Mouse (Mus musculus): ENCODE measurements around the gene Hdhd5. TPM values are rescaled to one million over a fixed set of nuclear protein-coding genes. Genes with fewer than 3 reads are reported as not detected.

Hdhd5 gene
- 62.4 and 74.5 TPM in 2 replicates for polyA plus RNA-seq (2012; rRNA removed)

- Histone ChIP-seq H3K27ac (ENCODE audit: control insufficient read depth, insufficient read depth, low read length) (no peak within 1 kb of the TSS), H3K4me3 (ENCODE audit: control insufficient read depth, insufficient read depth, low read length) (peak within 1 kb of the TSS; percentile 59)
- WGBS: under 1% methylated on average over 75 of the region's 75 CpGs
These were observed at the start of gene Hdhd5 for GRCm38 (mm10) chr6:120531020-120531965. Hdhd5 (minus strand) TSS chr6:120531319.

GRCm38 (mm10) chr6:120580713-120581015 lies 49.5 kb upstream of the Hdhd5 start:
- H3K27me3 ChIP-seq (ENCODE audit: control insufficient read depth, insufficient read depth, low read length): no peaks in the 10 kb centered on the region
- no peaks in the 10 kb centered on the region for H3K36me3 ChIP-seq (ENCODE audit: control insufficient read depth, insufficient read depth, low read length)
- WGBS: 10% methylated on average over 1 of the region's 1 CpGs
- peaks cover 26% of the 10 kb centered on the region for H3K4me1 ChIP-seq (replicated peaks; ENCODE audit: control insufficient read depth, insufficient read depth, low read length)
- peak overlapping the region; percentile 10 for H3K4me3 ChIP-seq (ENCODE audit: control insufficient read depth, insufficient read depth, low read length)
- H3K27ac ChIP-seq (ENCODE audit: control insufficient read depth, insufficient read depth, low read length): peak overlapping the region; percentile 79
- peak; percentile 34 for DNase-seq
- TF ChIP-seq CTCF (IDR thresholded peaks at IDR 0.05; ENCODE audit: borderline replicate concordance, control insufficient read depth, extremely low read depth, insufficient read depth, low read length, poor library complexity) (no peak), POLR2A (IDR thresholded peaks at IDR 0.05; ENCODE audit: control insufficient read depth, extremely low read depth, insufficient read depth, low read length, poor library complexity) (no peak)

More at GRCm38 (mm10) chr6:120531020-120531965, at the start of gene Hdhd5:
- Histone ChIP-seq H3K27me3 (ENCODE audit: control insufficient read depth, insufficient read depth, low read length) (no peaks in the 10 kb centered on the region), H3K4me1 (replicated peaks; ENCODE audit: control insufficient read depth, insufficient read depth, low read length) (peaks cover 16% of the 10 kb centered on the region), H3K36me3 (ENCODE audit: control insufficient read depth, insufficient read depth, low read length) (no peaks in the 10 kb centered on the region)
- TF ChIP-seq POLR2A (IDR thresholded peaks at IDR 0.05; ENCODE audit: control insufficient read depth, extremely low read depth, insufficient read depth, low read length, poor library complexity) (peak; percentile 98), CTCF (IDR thresholded peaks at IDR 0.05; ENCODE audit: borderline replicate concordance, control insufficient read depth, extremely low read depth, insufficient read depth, low read length, poor library complexity) (peak; percentile 22; the same call in 1 of the 2 replicates)
- peak; percentile 95 for DNase-seq

- H3K27ac ChIP-seq (ENCODE audit: control insufficient read depth, insufficient read depth, low read length): peak overlapping the region; percentile 92
- H3K4me1 ChIP-seq (replicated peaks; ENCODE audit: control insufficient read depth, insufficient read depth, low read length): peaks cover 24% of the 10 kb centered on the region
- no peaks in the 10 kb centered on the region for H3K36me3 ChIP-seq (ENCODE audit: control insufficient read depth, insufficient read depth, low read length)
- no peak for TF ChIP-seq POLR2A (IDR thresholded peaks at IDR 0.05; ENCODE audit: control insufficient read depth, extremely low read depth, insufficient read depth, low read length, poor library complexity)
- TF ChIP-seq CTCF (IDR thresholded peaks at IDR 0.05; ENCODE audit: borderline replicate concordance, control insufficient read depth, extremely low read depth, insufficient read depth, low read length, poor library complexity): peak; percentile 40; the same call in 1 of the 2 replicates
- under 1% methylated on average over 23 of the region's 23 CpGs for WGBS
- H3K27me3 ChIP-seq (ENCODE audit: control insufficient read depth, insufficient read depth, low read length): no peaks in the 10 kb centered on the region
- peak overlapping the region; percentile 27 for H3K4me3 ChIP-seq (ENCODE audit: control insufficient read depth, insufficient read depth, low read length)
- DNase-seq: peak; percentile 89
These were observed 49.0 kb upstream of the Hdhd5 start for GRCm38 (mm10) chr6:120579831-120580712.

- Histone ChIP-seq H3K27me3 (ENCODE audit: control insufficient read depth, insufficient read depth, low read length) (no peaks in the 10 kb centered on the region), H3K27ac (ENCODE audit: control insufficient read depth, insufficient read depth, low read length) (peak overlapping the region; percentile 92), H3K4me3 (ENCODE audit: control insufficient read depth, insufficient read depth, low read length) (peak overlapping the region; percentile 27), H3K4me1 (replicated peaks; ENCODE audit: control insufficient read depth, insufficient read depth, low read length) (peaks cover 24% of the 10 kb centered on the region), H3K36me3 (ENCODE audit: control insufficient read depth, insufficient read depth, low read length) (no peaks in the 10 kb centered on the region)
- no peak for TF ChIP-seq POLR2A (IDR thresholded peaks at IDR 0.05; ENCODE audit: control insufficient read depth, extremely low read depth, insufficient read depth, low read length, poor library complexity)
- TF ChIP-seq CTCF (IDR thresholded peaks at IDR 0.05; ENCODE audit: borderline replicate concordance, control insufficient read depth, extremely low read depth, insufficient read depth, low read length, poor library complexity): no peak
- WGBS: 31% methylated on average over 21 of the region's 21 CpGs
- peak; percentile 49 for DNase-seq
These were observed 48.2 kb upstream of the Hdhd5 start for GRCm38 (mm10) chr6:120579110-120579830.

GRCm38 (mm10) chr6:120578471-120578870 lies 47.4 kb upstream of the Hdhd5 start:
- H3K27ac ChIP-seq (ENCODE audit: control insufficient read depth, insufficient read depth, low read length): peak overlapping the region; percentile 92; the same call in 1 of the 2 replicates
- no peaks in the 10 kb centered on the region for H3K27me3 ChIP-seq (ENCODE audit: control insufficient read depth, insufficient read depth, low read length)
- H3K36me3 ChIP-seq (ENCODE audit: control insufficient read depth, insufficient read depth, low read length): no peaks in the 10 kb centered on the region
- 92% methylated on average over 5 of the region's 5 CpGs for WGBS
- no peak overlapping the region for H3K4me3 ChIP-seq (ENCODE audit: control insufficient read depth, insufficient read depth, low read length)
- TF ChIP-seq CTCF (IDR thresholded peaks at IDR 0.05; ENCODE audit: borderline replicate concordance, control insufficient read depth, extremely low read depth, insufficient read depth, low read length, poor library complexity) (no peak), POLR2A (IDR thresholded peaks at IDR 0.05; ENCODE audit: control insufficient read depth, extremely low read depth, insufficient read depth, low read length, poor library complexity) (no peak)
- no peak for DNase-seq
- H3K4me1 ChIP-seq (replicated peaks; ENCODE audit: control insufficient read depth, insufficient read depth, low read length): peaks cover 24% of the 10 kb centered on the region
